ENCODE assay signal across 7 mouse cellular contexts in the genomic region with DNA sequence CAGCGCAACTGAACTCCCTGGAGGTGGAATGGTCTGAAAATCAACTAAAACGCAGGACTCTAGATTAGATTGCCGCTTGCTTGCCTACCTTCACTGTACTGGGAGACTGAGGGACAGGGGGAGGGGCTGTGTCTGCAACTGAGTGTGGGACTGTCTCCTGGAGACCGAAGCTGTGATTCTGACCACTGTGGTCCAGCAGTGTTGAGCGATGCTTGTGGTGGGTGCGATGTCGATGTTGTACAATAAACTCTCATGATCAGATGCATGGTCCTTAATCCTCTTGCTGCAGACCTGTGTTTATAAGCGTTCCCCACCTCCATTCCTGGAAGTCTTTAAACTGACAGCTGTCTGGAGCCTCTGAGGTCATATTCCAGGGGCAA. TPM values are rescaled to one million over a fixed set of nuclear protein-coding genes. Genes with fewer than 3 reads are reported as not detected.
A peak's percentile ranks its signal among the peaks of the same experiment; 100 is the strongest.
DNase-seq lines count a peak whose midpoint lies in the region; ATAC-seq lines count a peak whose summit lies in the region.

No protein-coding gene starts in this region.

- WGBS in embryonic facial prominence, embryonic 14.5 days, result 26% methylated on average over 8 of the region's 8 CpGs
- 34% methylated on average over 8 of the region's 8 CpGs for WGBS in hindbrain, embryonic 11.5 days
- WGBS in midbrain, embryonic 14.5 days, result 9% methylated on average over 8 of the region's 8 CpGs

- ATAC-seq in embryonic facial prominence, embryonic 14.5 days (ENCODE audit: low read depth), result peak; percentile 10; the same call in 1 of the 2 replicates
- peak; percentile 46 for ATAC-seq in hindbrain, embryonic 11.5 days (ENCODE audit: low FRiP score)
- no peak; the same call in 1 of the 2 replicates for ATAC-seq in midbrain, embryonic 14.5 days (ENCODE audit: low FRiP score, low TSS enrichment)
- ATAC-seq in megakaryocyte-erythroid progenitor cell, adult 5-6 weeks (replicated peaks; ENCODE audit: low FRiP score, low TSS enrichment, poor library complexity, severe bottlenecking), result no peak

- no peaks in the 10 kb centered on the region for H3K9me3 ChIP-seq in embryonic facial prominence, embryonic 14.5 days (ENCODE audit: control insufficient read depth, low read length)
- H3K9me3 ChIP-seq in hindbrain, embryonic 11.5 days (ENCODE audit: control insufficient read depth, low read length), result no peaks in the 10 kb centered on the region
- no peaks in the 10 kb centered on the region for H3K9me3 ChIP-seq in midbrain, embryonic 14.5 days (ENCODE audit: control insufficient read depth, low read length)

- peak overlapping the region; percentile 43 for H3K9ac ChIP-seq in embryonic facial prominence, embryonic 14.5 days (ENCODE audit: low read depth, low read length)
- peak overlapping the region; percentile 25; the same call in 1 of the 2 replicates for H3K9ac ChIP-seq in hindbrain, embryonic 11.5 days (ENCODE audit: low read depth, low read length)
- peak overlapping the region; percentile 56 for H3K9ac ChIP-seq in midbrain, embryonic 14.5 days (replicated peaks; ENCODE audit: low read length)

- H3K27me3 ChIP-seq in embryonic facial prominence, embryonic 14.5 days (replicated peaks; ENCODE audit: control insufficient read depth, insufficient read depth, low read length), result peaks cover 9% of the 10 kb centered on the region; the same call in 1 of the 2 replicates
- H3K27me3 ChIP-seq in hindbrain, embryonic 11.5 days (ENCODE audit: control insufficient read depth, insufficient read depth, low read length), result no peaks in the 10 kb centered on the region
- H3K27me3 ChIP-seq in midbrain, embryonic 14.5 days (ENCODE audit: control insufficient read depth, insufficient read depth, low read length), result no peaks in the 10 kb centered on the region

- DNase-seq in left cerebral cortex, adult 18-20 months (ENCODE audit: low spot score in 2 of 2), result peak; percentile 23 to 42
- no peak for DNase-seq in left cerebral cortex, postnatal 4 days
- DNase-seq in embryonic facial prominence, embryonic 14.5 days (ENCODE audit: low spot score), result no peak
- DNase-seq in hindbrain, embryonic 11.5 days (ENCODE audit: low spot score), result peak; percentile 34
- peak; percentile 51 for DNase-seq in midbrain, embryonic 14.5 days
- DNase-seq in adrenal gland, postnatal 4 days (ENCODE audit: low spot score in 2 of 2), result no peak

- no peak overlapping the region for H3K27ac ChIP-seq in embryonic facial prominence, embryonic 14.5 days (replicated peaks; ENCODE audit: low read depth, low read length)
- H3K27ac ChIP-seq in hindbrain, embryonic 11.5 days (ENCODE audit: low read depth, low read length), result no peak overlapping the region; the same call in 1 of the 2 replicates
- peak overlapping the region; percentile 70 for H3K27ac ChIP-seq in midbrain, embryonic 14.5 days (replicated peaks; ENCODE audit: low read depth, low read length)

- H3K4me2 ChIP-seq in embryonic facial prominence, embryonic 14.5 days (ENCODE audit: low read depth, low read length), result peak overlapping the region; percentile 71
- H3K4me2 ChIP-seq in hindbrain, embryonic 11.5 days (replicated peaks; ENCODE audit: low read depth, low read length), result peak overlapping the region; percentile 67
- H3K4me2 ChIP-seq in midbrain, embryonic 14.5 days (ENCODE audit: low read length), result peak overlapping the region; percentile 77

- H3K36me3 ChIP-seq in embryonic facial prominence, embryonic 14.5 days (ENCODE audit: control insufficient read depth, insufficient read depth, low read length), result no peaks in the 10 kb centered on the region
- H3K36me3 ChIP-seq in hindbrain, embryonic 11.5 days (ENCODE audit: control insufficient read depth, insufficient read depth, low read length), result no peaks in the 10 kb centered on the region
- H3K36me3 ChIP-seq in midbrain, embryonic 14.5 days (ENCODE audit: control insufficient read depth, insufficient read depth, low read length), result no peaks in the 10 kb centered on the region

- peak overlapping the region; percentile 36 for H3K4me3 ChIP-seq in embryonic facial prominence, embryonic 14.5 days (ENCODE audit: low read depth, low read length)
- H3K4me3 ChIP-seq in hindbrain, embryonic 11.5 days (ENCODE audit: low read depth, low read length), result peak overlapping the region; percentile 21
- peak overlapping the region; percentile 47 for H3K4me3 ChIP-seq in midbrain, embryonic 14.5 days (replicated peaks; ENCODE audit: low read depth, low read length)

- peaks cover 13% of the 10 kb centered on the region; the same call in 1 of the 2 replicates for H3K4me1 ChIP-seq in embryonic facial prominence, embryonic 14.5 days (ENCODE audit: control insufficient read depth, insufficient read depth, low read length)
- no peaks in the 10 kb centered on the region; the same call in 1 of the 2 replicates for H3K4me1 ChIP-seq in hindbrain, embryonic 11.5 days (replicated peaks; ENCODE audit: control insufficient read depth, insufficient read depth, low read length)
- H3K4me1 ChIP-seq in midbrain, embryonic 14.5 days (ENCODE audit: control insufficient read depth, insufficient read depth, low read length), result peaks cover 30% of the 10 kb centered on the region

- intact Hi-C loops in left cerebral cortex, postnatal 4 days (cut with DNase I), result loop anchor here (5.0 kb wide), 1 partner anchor 70 kb away; no protein-coding TSS in a partner anchor

RNA-seq across cellular contexts. Expression of gene Siah3, which starts 1.4 kb away (rescaled TPM):
- total RNA-seq in left cerebral cortex, adult 18-20 months (2021), result 1 to 10 TPM; 6.2 to 6.5 TPM
- 10 to 100 TPM in 1 of 2 experiments, 1 to 10 TPM in 1; 9.5 to 10.1 TPM for total RNA-seq in left cerebral cortex, postnatal 4 days (2021)
- polyA plus RNA-seq in embryonic facial prominence, embryonic 14.5 days (2014; fragmentation: Nextera tagmentation; extraction: Ambion mirVana), result 0.35 and 0.43 TPM in 2 replicates
- 2.2 and 2.4 TPM in 2 replicates for polyA plus RNA-seq in hindbrain, embryonic 11.5 days (2014; fragmentation: Nextera tagmentation; extraction: Ambion mirVana)
- polyA plus RNA-seq in midbrain, embryonic 14.5 days (2014; fragmentation: Nextera tagmentation; extraction: Ambion mirVana), result 2.6 and 5.6 TPM in 2 replicates
- total RNA-seq in megakaryocyte-erythroid progenitor cell, adult 5-6 weeks (2014; fragmentation: Nextera tagmentation), result not detected in 2 replicates
- 0.11 TPM in 1 of 2 replicates, not detected in the other for total RNA-seq in megakaryocyte-erythroid progenitor cell, adult 5-6 weeks (2017)
- under 1 TPM; 0.62 to 0.87 TPM for total RNA-seq in adrenal gland, postnatal 4 days (2021)

Comparison
In these comparisons a context has a peak if more than half of its experiments do, and no peak if none do; other contexts are left out.
1. DNase-seq: peak in left cerebral cortex, adult 18-20 months (2 of 2), hindbrain, embryonic 11.5 days (single experiment) and midbrain, embryonic 14.5 days (single experiment); none in left cerebral cortex, postnatal 4 days (single experiment), embryonic facial prominence, embryonic 14.5 days (single experiment) and adrenal gland, postnatal 4 days (0 of 2).
2. ATAC-seq: peak in embryonic facial prominence, embryonic 14.5 days (single experiment) and hindbrain, embryonic 11.5 days (single experiment); none in midbrain, embryonic 14.5 days (single experiment) and megakaryocyte-erythroid progenitor cell, adult 5-6 weeks (single experiment).
3. Peak in every context shown above with its lines, with median percentiles within 50 percentile points of each other: H3K4me2 ChIP-seq, H3K4me3 ChIP-seq and H3K9ac ChIP-seq.